Mouse (Mus musculus): Measurements from ENCODE around the gene Aff3.
A peak's percentile ranks its signal among the peaks of the same experiment; 100 is the strongest.

Aff3 gene

DNA sequence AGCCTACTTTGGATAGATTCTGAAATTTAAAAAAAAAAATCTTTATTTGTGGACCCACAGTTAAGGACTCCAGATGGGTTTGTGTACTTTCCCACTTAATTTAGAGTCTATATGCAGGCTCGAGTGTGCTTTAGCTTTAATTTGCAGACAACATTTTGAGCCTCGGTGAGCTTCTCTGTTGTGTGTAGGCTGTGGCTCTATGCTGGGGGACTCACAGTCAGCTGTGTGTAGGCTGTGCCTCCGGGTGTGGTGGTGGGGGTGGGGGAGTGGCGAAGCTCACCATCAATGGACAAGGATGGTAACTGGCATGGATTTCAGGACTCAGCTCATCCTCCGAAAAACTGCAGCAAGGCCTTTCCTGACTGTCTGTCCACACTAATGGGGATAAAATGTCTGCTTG, 331.8 kb downstream of the Aff3 start:
- DNase-seq (ENCODE audit: low read depth, low spot score): no peak

DNA sequence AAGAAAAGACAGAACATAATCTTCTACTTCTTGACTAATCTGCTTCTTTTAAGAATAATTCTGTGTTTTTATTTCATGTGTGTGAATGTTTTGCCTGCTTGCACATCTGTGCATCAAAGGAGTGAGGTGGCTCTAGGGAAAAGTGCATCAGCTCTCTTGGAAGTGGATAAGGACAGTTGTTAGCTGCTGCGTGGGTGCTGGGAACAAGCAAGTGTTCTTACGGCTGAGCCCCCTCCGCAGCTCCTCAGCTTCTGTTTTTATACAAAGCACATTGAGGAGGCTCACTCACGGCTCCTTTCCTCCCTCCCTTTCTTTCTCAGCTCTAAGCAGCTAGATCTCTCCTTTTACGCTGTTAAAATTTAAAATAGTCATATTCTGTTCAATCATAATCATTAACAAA, 340.5 kb downstream of the Aff3 start:
- DNase-seq (ENCODE audit: low read depth, low spot score): no peak

DNA sequence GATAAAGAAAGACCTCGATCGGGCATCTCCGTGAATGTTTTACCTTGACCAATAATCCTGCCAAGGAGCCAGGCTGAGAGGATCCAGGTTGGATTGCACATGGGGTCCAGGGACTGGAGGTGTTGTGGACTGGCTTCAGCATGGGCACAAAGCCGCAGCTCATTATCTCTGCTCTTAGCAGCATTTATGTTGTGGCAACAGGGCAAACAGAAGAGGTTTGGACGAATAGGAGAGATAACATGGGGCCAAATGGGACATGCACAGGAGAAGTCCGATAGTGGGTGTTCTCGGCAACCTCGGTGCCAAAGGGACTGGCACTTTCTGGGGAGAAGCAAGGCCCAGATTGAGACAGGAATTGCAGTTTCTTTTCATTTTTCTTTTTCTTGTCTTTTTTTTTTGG, 342.9 kb downstream of the Aff3 start:
- no peak for DNase-seq (ENCODE audit: low read depth, low spot score)

DNA sequence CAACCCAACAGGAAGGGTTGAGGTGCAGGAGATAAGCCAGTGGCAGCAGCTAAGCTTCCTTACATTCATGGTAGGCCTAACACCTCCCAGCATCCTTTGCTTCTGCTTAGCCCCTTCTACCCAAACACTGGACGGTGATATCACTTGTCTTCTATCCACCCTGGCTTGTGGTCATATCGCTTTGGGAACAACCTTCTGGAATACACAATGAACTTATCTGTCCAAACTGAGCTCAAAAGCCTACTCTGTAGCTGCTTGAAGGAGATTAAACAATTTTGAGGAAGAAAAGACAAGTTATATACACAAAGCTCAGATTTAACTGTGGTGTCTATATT, 343.8 kb downstream of the Aff3 start:
- DNase-seq (ENCODE audit: low read depth, low spot score): no peak

DNA sequence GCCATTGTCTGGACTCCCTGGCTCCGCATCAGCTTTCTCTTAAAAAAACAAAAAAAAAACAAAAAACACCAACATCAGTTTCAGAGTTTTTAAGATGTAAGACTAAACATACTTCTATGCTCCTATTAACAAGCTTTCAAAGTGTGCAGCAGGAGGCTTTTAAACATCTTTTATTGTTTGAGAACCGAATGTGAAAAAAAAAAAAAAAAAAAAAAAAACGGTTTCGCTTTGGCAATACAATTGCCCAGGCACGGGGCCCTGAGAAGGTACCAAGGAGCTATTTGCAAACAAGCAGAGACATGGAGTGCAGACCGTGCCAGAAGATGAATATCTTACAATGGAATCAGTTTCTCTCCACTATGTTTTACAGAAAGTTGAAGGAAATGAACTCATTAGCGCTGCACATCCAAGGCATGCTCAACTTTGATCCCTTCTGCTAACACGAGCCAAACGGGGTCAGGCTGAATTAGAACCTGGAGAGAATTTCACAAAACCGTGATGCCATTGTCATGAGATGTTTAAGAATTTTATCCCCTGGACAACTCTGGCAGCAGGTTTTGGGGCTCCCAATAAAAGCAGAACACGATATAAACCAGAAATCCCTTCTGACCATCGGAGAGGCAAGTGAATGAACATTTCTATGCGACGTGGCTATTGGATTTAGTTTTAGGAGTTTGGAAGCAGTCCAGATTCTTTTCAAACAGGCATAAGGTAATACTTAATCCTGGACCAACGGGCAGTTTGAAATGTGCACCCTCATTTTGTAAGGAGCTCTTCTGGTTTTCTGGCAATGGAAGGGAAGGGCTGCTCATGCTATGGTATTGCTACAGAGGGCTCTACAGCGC, 344.4 kb downstream of the Aff3 start:
- no peak for DNase-seq (ENCODE audit: low read depth, low spot score)

DNA sequence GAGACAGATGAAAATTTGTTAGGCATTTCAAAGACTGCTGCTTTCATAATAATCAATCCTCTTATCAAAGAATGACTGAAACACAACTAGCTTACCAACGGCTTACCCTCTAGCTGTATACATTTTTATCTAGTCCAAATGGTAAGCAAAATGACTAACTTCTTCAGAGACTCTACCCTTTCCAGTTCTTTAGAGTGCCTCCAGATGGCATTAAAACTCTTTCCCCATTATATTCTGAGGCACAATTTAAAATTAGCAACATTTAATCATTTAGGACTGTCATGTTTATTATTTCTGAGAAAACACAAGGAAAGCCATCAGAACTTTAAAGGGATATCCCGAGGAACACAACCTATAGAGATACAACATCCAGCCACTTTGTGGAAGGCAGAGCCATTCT, 346.1 kb downstream of the Aff3 start:
- DNase-seq (ENCODE audit: low read depth, low spot score): no peak

DNA sequence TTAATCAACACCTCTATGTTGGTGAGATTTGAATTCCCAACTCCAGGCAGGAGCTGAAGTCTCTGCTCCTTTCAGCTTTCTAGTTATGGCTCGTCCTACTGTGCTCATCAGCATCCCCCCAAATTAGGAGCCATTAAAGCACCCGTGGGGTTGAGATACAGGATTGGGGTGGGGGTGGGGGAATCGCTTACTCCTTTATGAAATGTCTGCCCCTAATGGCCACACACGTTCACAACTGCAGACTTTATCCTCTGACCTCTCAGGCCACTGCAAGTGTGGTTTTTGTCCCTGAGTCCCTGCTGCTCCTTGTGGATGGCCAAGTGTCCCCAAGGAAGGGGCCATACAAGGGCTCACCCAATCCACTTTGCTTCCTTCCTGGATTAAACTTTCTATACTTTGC, 348.8 kb downstream of the Aff3 start:
- DNase-seq (ENCODE audit: low read depth, low spot score): no peak

DNA sequence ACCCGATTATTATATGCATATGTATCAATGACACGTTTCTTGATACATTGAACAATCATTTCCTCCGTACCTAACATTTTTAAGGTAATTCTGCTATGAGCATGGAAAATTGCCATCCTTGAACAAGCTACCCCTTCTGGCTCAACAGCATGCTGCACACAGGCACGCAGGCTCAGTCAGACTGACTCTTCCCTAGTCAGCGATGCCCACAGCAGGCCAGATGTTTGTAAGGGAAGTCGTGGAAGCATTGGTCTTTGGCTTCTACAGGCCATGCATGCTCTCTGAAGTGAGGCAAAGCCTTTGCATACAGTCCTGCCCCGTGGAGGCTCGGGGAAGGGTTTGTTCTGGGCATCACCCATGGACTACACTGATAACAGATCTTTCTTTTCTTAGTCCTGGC, 354.3 kb downstream of the Aff3 start:
- DNase-seq (ENCODE audit: low read depth, low spot score): no peak

DNA sequence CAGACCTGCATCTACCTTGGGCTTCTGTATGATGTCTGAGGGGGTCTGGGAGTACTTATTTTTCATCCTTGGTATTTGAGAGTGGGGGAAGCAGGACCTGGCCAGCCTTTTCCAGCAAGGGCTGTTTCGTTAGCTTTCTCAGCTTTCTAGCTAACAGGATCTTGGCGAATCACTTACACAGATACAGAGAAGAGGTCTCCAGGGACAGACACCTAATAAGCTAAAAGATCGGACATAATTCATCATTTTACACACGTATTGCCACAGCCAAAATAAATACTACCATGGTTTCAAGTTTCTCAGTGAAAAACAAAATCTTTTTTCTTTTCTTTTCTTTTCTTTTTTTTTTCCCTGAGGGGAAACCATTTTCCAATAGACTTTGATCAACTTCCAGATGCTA, 354.7 kb downstream of the Aff3 start:
- DNase-seq (ENCODE audit: low read depth, low spot score): no peak

DNA sequence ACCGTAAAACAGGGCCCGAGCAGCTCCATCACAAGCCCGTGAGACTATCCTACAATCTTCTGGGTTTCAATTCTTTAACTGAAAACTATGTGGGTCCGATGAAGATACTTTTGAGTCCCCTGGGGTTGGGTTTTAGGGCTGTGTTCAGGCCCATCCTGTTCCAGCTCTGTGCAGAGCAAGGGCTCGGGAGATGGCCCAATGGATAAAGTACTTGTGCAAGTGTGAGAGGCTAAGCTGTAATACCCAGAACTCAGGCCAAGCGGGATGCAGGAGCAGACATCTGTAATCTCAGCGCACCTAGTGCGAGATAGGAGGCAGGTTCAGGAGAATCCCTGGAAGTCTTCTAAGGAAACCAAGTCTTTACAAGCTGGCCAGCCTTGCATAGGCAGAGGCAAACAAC, 355.4 kb downstream of the Aff3 start:
- DNase-seq (ENCODE audit: low read depth, low spot score): no peak

DNA sequence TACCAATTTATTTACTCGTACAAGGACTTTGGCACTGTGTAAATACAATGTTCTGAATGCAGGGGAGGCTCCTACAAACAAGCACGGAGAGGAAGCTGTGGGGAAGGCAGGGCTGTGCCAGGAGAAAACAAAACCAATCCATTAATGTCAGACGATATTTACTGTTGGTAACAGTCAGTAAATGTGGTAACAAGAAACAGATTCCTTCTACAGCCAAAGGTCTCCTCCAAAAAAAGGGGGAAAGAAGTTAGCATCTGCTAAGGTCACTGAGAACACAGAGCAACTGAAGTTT, 356.1 kb downstream of the Aff3 start:
- no peak for DNase-seq (ENCODE audit: low read depth, low spot score)

DNA sequence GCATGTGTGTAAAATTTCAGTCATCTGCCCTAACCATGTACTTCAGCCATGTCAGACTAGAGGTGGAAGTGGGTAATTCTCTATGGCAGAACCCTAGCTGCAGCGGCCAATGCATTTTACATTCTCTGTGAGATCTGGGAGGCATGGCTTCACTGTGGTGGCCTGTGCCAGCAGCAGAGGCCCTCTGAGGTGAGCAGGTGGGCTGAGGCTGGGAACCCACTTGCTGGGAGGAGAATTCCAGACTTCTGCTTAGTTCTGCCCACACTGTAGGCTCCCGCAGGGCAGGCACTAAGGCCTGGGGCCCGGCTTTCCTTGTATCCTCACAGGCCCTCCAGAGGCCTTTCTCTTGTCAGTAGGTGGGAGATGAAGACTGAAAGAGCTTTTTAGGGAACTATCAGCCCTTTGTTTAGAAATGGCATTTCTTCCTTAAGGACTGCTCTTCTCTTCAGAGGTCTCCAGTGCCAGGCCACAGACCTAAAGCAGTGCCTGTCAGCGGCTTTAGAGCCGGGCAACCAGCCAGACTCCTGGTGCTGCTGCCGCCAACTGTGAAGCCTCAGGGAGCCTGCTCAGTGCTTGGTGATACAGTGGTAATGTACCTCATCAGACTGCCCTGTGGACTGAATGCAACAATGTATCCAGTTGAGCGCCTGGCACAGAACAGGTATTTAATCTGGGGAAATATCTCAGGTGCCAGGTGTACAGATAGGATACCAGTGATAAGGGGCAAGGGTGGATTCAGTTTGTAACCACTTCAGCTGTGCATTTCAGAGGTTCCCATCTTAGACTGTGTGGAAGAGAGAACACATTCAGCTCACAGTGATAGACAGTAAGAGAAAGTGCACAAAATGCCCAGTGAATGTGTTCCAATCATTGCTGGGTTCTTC, 356.7 kb downstream of the Aff3 start:
- peak; percentile 54 for DNase-seq (ENCODE audit: low read depth, low spot score)

DNA sequence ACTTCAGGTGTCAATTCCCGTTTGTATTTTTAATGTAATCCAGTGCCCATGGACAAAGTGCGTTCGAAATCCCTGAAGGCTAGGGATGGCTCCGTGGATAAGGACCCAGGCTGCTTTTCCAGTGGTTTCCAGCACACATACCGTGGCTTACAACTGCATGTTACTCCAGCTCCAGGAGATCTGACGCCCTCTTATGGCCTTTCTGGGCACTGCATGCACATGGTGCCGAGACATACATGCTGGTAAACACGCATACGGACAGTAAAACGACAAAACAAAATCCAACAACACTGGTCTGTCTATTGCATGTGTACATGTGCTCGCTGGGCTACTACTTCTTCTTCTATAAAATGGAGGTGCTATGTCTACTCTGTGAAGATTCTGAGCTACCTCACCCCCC, 357.5 kb downstream of the Aff3 start:
- DNase-seq (ENCODE audit: low read depth, low spot score): no peak

DNA sequence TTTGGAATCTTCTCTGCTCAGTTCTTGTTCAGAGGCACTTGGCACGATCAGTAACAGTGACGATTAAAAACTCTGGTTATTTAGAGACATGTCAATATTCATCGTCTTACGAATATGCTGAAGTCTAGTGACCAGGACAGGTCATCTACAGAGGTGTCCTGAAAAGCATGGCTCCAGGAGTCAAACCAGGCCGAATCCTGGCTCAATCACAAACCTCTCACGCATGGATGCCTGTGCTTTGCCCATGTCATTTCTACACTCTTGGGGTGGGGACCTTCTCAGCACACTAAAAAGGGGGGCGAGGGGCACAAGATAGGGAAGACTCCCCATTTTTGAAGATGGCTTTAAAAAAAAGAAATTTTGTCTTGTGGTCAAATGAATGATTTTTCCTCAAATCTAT, 358.6 kb downstream of the Aff3 start:
- no peak for DNase-seq (ENCODE audit: low read depth, low spot score)

DNA sequence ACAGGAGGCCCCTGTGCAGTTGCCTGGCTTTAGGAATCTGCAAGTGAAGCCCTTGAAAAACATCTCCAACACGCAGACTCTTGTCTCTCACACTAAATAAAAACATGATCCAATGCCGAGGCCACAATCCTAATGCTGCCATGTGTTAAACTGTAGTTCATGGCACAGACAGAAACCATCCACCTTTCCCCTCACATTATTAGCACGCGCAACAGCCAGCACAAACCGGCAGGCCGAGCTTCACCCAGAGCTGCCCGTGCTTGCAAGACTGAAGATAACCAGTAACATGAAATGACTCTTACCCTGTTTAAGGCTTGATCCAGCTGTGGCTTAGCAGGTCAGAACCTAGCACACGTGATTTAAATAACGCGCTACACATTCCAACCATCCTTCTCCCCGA, 360.4 kb downstream of the Aff3 start:
- DNase-seq (ENCODE audit: low read depth, low spot score): no peak

DNA sequence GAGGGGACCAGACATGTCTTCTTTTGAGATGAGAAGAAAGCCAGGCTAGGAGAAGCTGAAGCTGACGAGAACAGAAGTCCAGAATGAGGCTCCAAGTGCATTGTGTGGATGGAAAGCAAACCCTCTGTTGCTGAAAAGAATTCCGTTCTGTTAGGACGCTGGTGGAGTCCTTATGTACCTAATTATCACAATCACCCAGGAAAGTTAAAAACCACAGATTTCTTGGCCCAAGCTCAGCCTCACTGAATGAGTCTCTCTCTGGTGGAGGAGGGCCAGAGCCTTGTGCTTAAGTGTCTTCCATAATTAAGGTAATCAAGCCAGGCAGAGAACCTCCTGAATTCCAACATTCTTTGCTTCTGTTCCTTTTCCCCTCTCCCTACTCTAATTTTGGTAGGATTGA, 366.5 kb downstream of the Aff3 start:
- DNase-seq (ENCODE audit: low read depth, low spot score): no peak

DNA sequence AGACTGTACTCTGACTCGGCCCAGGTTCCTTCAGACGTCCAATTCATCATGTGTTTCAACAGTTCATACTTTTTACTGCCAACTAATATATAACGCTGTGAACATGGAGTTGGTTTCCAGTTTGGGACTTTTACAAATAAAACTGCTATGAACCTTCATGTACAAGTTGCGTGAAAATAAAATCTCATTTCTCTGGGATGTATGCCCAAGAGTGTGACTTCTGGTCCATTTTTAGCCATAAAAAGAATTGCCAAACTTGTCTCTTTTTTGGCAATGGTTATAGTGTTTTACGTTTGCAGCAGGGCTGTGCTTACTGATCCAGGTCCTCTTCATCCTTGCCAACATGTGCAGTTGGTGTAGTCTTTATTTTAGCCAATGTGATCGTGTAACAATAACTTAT, 369.8 kb downstream of the Aff3 start:
- no peak for DNase-seq (ENCODE audit: low read depth, low spot score)

DNA sequence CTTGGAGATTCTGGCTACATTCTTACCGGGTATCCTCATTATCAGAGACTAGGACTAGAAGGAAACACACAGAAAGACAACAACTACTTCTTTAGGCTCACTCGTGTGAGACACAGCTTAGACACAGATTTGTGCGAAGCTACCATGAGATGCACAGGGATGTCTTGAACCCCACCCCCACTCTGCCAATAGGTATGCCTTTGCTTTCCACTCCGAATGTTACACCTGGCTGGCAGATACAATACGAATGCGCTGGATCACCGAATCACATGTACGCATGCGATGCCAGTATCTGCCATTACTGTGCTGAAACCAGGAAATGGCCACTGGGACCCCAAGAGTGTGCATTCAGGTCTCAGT, 370.4 kb downstream of the Aff3 start:
- DNase-seq (ENCODE audit: low read depth, low spot score): no peak

DNA sequence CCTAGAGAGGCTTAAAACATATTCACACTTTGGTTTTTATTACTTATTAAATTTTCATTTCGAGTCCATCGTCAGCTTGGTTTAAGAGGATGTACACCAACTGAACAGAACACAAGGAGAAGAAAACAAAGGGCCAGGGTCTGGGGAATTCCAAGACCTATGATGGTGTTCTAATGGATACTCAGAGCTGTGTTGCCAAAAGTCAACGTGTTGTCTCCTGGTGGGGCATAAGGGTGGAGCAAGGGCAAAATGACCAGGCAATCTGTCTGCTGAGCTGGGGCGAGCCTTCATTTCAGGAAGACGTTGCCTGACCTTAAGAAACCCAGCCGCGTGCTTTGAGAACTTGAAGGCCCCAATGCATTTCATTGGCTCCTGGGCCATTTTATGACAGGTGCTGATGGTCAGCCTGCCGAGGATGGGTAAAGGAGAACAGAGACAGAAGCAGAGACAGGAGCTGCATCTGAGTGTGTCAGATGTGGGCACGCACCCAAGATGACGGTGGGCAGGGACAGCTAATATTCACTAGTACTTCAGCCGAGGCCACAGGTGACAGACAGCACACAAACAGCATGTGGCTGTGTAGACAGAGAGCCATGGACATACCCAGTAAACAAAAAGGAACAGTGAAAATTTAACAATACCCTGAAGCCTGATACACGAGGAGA, 371.0 kb downstream of the Aff3 start:
- DNase-seq (ENCODE audit: low read depth, low spot score): no peak

DNA sequence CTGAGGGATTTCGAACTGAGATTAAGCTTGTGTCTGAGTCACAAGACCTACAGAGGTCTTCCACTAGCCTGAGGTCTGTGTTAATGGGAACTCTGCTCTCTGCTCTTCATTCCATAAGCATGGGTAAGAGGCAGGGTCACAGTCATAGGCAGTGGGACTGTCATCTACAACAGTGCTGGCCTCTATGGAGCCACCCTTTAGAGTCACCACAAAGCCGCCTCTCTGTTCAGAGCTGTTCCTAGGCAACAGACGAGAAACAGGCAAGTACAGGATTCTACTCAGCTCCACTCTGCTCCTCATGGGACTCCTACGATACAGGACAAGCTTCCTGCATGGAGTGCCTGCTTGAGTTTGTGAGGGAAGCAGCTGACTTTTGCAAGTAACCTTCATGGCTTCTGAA, 371.9 kb downstream of the Aff3 start:
- DNase-seq (ENCODE audit: low read depth, low spot score): no peak

DNA sequence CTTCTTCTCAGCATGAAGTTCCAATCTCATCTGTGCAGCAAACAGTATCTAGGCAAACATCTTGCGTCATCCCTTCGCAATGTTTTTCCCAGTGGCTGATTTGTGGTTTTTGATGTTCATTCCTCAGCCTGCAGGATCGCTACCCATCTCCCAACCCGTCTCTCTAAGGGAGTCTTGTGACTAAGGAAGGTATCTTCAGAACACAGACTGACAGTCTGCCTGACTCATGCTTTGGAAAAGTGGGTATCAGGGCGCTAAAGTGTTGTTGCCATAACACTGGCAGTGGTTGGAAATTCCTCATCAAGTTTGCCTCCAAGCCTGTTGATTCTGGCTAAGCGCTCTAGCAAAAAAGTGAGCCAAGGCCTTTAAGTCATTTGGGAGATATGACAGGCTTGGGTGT, 372.8 kb downstream of the Aff3 start:
- DNase-seq (ENCODE audit: low read depth, low spot score): no peak

DNA sequence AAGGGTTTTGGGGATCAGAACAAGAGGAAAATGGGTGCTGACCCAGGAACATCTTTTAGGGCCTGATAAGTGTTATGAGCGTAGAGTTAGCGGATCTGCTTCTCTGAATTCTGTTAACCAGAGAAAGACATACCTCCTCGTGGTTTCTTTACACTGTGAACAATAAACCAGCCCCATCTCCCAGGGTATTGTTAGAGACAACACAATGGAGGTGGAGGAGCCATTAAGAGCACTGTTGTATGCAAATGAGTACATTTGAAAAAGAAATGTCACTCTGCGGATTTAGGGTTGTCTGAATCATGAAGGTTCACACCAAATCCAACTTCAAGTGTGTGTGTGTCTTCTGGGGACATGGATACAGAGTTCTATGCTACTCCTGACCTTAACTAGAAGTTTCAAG, 373.3 kb downstream of the Aff3 start:
- no peak for DNase-seq (ENCODE audit: low read depth, low spot score)

DNA sequence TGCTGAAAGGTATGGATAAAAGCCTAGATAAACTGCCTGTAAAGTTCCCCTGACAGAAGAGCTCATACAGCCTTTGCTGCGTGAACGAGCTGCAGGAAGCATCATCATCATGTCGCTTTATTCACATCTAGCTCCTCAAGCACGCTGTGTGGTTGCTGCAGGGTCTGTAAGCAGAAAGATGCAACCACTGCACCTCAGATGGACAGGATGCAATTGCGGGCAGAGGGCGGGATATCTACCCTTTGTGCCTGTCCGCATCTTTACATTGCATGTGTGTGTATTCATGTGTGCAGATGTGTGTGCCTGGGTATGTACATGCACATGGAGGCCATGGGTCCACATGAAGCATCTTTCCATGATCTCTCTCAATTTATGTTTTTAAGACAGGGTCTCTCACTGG, 373.9 kb downstream of the Aff3 start:
- no peak for DNase-seq (ENCODE audit: low read depth, low spot score)
